Mouse (Mus musculus) spleen, postnatal 4 days (tissue): ENCODE measurements around the gene Trpm1.

Experiments
- DNase-seq, 2 experiments: peaks; one replicate each; pipeline ENCODE4 v3.0.0; 2022; ENCODE audit warnings: low spot score in 2 of 2

The Trpm1 gene

DNA sequence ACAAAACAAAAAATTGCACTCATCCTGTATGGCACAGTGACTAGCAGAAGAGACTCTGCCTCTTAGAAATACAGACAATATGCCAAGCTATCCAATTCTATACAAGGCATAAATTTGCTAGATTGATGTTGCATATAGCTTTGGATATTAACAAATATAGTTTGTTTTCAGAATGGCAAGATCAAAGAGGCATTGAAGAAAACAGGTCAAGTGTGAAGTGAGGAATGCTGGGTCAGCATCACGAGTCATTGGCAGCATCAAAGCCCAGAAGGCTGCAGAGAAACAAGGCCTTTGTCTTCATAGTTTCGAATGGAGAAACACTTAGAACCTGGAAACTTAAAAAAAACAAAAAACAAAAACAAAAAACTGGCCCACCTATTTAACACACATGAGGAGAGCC is 78.4 kb downstream of the Trpm1 start:
- no peak for DNase-seq

DNA sequence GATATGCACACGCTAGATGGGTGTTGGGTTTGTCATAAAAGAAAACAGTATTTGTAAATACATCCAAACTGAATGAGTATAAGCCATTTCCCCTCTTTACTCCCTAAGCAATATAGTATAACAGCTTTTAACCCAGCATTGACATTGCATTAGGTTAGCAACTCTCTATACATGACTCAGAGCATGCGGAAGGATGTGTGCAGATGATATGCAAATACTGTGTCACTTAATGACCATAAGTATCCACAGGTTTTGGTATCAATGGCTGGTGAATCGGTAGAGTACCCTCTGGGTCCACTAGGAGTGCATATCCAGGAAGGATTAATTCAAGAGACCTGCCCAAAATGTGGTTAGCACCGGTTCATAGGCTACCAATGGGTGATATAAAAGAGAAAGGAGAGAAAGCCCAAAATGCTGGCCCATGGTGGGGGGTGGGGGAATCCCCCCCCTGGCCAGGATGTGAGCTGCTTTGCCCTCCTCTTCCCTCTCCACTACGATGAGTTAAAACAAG is 80.7 kb downstream of the Trpm1 start:
- no peak for DNase-seq

DNA sequence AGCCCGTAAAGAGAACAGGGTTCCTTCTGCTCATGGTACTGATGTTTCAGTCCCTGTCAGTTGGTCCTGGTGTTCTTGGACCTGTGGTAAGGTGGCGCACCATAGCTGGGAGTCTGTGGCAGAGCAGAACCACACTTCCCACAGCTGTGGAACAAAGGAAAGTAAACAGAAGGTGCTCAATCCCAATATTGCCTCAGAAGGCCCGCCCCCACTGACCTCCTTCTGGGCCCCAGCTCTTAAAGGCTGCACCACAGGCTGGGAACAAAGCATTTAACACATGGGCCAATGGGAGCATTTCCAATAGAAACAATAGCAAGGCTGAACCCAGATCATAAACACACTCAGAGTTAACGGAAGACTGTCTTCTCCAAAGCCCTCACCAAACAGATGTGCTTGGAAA is 82.9 kb downstream of the Trpm1 start:
- DNase-seq: no peak

DNA sequence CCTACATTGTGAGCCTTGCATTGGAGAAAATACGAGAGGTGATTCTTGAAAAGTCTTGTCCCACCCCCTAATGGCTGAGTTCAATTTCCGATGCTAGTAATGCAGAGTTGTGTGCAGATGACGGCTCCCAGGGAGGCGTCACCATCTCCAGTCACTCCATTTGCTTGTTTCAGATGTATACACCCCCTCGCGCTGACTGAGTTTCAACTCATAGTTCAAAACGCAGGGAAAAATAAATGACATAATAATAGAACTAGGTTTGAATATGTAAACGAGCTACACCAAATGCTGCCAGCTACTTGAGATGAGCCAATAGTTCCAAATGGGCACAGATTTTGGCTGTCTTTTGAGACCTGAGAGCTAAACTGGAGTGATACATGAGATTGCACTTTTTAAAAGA is 84.1 kb downstream of the Trpm1 start:
- DNase-seq: no peak

DNA sequence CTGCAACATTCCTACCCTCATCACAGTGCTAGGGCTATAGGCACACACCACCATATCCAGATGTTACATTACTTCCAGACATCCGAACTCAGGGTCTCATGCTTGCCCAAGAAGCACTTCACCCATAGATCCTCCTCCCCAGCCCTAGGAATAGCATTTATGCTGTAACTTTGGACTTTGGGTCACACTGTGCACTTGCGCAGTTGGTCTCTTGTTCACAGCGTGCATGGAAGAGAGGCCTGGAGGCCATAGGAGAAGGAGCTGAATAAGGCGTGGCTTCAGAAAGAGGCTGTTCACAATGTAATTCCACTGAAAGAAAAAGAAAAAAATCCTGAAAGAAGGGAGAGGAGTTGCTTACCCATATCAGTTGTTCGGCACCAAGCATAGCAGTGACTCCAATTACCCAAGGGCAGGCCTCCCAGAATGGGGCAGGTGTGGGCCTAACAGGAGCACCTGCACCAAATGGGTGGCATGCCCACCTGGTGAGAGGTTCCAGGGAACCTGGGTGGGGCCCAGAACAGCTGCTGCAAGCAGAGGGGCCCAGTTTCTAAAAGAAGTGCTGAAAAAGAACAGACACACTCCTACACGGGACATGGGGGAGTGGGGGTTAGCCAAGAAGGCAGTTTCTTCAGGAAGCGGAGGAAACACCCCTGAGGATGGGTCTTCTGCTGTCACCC is 84.9 kb downstream of the Trpm1 start:
- DNase-seq: no peak

DNA sequence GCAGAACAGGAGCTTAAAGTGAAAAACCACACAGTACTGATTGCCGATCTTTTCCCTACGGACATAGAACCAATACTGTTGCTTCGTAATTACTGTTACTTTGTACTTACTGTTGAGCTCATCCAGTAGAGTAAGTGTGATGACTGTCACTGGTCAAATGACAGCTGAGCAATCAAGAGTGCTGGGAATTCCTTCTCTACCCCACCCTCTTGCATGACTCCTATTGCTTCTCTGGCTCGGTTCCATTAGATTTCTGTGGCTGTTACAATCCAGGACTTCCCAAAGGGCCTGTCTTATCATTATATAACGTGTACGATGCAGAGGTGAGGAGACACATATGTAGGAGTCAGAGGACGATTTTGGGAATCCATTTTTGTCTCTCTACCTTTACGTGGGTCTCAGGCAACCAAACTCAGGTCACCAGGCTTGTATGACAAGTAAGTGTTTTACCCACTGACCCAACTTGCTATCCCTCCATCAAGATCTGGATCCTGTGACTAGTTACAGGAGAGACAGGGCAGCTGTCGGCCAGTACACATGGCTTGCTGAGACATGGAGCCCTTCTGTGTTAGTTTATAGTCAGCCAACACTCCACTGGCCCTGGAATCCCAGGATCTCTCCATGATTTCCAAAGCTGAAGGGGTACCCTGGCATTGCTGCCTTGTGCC is 85.6 kb downstream of the Trpm1 start:
- DNase-seq: no peak

DNA sequence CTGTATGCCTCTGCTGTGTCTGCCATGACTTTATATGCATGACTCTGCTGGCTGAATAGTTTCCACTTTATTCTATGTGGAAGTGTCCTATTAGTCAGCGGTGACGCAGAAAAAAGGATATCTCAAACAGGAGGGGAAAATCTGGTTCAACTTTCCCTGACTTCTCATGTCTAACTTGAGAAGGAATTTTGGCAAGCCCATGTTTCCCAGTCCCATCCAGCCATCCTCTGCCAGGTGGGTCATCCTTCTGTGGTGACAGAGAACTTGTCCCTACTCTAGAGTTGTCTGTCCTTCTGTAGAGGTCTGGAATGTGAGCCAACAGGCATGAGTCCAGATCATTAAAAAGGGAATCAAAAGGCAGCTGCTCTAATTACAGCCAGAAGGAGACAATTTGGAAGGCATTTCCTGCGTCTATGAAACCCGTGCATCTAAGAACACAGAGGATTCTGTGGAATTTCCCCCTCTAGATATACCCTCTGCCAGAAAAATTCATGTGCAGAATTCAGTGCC is 86.2 kb downstream of the Trpm1 start:
- DNase-seq: no peak

DNA sequence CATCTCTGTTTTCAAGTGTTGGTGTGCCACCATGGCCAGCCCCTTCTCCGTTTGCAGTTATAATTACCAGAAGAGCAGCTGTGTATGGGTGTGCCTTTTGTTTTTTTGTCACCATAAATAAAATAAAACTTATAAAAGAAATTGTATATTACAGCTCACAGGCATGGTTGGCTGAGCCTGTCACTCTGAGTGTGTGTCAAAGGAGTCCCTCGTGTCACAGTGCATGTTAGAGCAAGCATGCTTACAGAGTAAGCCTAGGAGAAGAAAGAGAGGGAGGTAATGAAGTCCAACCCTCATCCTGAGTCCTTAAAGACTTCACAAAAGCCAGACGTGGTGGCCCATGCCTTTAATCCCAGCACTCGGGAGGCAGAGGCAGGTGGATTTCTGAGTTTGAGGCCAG is 88.8 kb downstream of the Trpm1 start:
- no peak for DNase-seq

DNA sequence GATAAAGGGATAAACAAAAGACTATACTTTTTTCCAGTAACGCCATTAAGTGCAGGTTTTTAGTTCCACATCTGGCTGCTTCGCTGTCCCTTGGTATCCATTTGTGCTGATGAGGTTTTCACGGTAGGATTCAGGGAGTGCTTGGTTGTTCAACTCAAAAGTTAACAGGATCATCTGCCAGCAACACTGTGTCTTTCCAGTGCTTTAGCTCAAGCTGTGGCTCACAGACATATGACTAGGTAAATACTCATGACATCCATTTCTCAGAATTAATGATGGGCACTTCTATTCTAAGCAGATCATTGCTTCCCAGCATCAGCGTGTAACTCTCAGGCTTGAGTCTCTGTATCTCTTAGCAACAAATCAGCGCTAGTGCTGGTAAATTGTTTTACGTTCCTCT is 90.7 kb downstream of the Trpm1 start:
- no peak for DNase-seq

DNA sequence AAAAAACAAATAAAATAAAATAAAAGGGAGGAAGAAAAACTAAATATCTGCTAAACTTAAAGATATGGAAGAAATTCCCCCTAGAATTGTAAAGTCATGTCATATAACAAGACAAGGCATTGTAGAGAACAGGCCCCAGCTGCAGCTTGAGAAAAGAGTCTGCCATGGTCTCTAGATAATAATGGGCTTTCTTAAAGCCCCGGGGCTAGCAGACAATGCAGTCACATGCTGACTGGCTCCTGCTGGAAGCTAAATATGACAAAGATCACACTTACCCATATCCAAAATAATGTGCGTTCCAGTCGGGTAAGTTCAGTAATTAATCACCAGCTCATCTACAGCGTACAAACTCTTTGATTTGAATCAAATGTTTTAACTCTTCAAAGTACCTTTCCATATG is 93.1 kb downstream of the Trpm1 start:
- DNase-seq: no peak

DNA sequence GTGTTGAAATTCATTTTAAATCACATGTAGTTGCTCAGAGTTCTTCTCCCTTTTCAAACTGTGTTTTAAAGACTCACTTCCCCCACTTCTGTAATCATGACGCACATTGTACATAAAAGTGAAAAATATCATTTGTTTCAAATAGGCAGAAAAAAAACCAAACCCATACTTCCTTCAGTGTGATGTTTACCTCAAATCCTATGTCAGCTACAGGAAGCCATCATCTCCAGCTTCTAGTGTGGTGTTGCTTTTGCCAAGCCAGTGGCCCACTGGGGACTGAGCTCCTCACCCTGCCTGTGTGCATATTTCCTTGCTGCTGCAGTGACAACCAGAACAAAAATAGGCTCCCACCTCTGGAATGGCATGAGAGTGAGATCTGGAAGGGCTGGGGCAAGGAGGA is 94.7 kb downstream of the Trpm1 start:
- DNase-seq: no peak

DNA sequence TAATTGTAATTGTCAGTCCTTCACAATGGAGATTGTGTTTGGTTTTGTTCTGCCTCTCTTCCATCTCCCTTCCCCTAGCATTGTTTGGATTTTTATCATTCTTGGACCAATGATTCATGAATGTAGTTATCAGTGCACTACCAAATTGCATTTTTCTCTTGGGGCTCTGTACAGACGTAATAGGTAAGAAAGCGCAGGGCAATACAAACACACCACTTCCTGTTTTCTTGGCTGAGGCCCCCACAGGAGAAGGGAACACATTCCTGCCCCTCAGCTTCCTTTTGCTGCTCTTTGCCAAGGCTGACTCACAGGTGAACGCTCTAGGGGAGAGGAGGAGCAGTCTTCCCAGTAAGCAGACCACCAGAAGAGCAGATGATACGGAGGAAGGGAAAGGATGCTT is 96.1 kb downstream of the Trpm1 start:
- DNase-seq: no peak

DNA sequence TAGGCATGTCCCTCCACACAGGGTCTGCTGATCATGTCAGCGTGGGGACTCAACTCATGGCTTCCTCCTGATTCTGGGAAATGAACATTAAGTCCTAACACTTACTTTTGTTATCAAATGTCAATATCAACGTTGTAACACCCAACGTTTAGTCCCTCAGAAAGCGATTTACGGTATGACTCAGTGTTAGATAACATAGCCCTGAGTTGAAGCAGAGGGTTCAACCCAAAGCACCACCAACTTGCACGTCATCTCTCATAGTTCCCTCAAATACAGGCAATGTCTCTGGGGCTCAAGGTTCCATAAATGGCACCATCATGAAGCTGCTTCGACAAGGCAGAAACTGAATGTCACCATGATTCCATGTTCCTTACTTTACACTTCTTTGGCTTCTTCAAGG is 96.8 kb downstream of the Trpm1 start:
- DNase-seq: no peak

DNA sequence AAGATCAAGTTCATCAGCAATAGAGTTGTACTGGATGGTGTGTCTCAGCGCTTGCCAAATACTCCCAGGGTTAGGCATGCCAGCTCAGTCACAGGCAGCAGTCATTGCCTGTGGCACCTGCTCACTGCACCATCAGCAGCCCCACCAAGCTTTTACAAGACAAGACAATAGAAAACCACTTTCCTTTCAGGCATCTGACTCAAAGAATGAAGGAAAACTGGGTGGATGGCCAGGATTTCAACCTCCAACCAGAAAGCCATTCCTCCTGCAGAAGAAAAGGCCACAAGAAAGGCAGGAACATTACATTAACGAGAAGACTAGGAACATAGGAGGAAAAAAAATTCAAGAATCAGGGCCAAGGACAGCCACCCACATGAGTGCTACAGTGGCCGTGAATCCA is 100.1 kb downstream of the Trpm1 start:
- DNase-seq: no peak

DNA sequence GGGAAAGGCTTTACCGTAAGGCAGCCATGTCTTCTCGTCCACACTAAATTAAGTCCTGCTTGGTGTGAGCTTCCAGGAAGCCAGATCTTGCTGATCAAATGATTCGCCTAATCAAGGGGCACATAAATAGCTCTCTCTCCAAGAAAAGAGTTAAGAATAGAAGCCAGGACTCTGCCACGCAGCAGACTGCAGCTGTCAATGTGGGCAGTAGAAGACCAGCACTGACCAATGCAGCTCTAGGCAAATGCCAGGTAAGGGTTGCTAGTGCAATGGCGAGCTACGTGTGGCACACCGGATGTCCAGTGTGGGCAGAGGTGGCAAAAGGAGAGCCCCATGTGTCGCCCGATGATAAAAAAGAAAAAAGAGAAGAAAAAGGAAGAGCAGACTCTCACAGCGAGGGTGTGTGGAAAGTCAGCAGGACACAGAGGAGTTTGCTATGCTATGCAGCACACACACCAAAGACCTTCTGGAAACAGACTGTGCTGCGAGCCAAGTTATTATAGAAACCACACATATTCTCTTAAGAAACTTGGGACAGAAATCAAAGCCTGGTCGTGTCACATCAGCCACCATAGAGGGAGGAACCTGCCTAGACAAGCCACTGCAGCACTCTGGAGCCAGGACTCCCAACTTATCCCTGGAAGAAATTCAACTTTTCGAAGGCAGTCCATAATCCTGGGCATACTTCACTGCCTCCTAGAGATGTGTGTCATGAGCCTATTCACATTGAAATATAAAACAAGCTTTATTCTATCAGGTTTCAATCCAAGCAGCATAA is 112.1 kb downstream of the Trpm1 start:
- DNase-seq: no peak

DNA sequence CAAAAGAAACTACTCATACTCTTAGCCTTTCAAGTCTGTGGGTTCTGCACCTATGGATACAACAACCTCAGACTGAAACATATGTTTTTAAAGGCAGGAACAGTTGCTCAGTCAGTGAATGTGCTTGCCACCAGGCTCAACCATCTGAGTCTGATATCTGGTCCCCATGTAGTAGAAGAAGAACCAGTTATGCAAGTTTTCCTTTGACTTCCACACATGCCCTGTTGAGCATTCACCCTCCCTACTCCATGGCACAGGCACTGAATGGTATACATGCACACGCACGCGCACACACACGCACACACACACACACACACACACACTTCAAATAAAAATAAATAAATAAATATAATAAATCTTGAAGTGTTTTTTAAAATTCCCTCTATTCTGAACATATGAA is 113.0 kb downstream of the Trpm1 start:
- no peak for DNase-seq

DNA sequence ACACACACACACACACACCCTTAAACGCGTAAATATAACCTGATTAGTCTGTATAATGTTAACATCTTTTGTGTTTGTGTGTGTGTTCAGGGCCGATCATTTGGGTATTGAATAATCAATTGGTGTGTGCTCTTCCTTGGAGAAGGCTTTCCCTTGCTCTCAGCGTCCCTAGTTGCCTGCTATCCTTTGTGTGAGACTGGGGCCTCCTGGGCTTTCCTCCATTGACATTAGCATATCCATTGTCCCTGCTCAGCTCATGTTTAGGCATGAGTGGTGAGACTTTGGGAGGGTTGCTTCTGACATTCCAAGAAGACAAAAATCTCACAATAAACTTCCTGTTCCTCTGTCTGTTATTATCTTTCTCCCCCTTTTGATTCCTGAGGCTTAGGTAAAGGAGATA is 118.3 kb downstream of the Trpm1 start:
- no peak for DNase-seq

DNA sequence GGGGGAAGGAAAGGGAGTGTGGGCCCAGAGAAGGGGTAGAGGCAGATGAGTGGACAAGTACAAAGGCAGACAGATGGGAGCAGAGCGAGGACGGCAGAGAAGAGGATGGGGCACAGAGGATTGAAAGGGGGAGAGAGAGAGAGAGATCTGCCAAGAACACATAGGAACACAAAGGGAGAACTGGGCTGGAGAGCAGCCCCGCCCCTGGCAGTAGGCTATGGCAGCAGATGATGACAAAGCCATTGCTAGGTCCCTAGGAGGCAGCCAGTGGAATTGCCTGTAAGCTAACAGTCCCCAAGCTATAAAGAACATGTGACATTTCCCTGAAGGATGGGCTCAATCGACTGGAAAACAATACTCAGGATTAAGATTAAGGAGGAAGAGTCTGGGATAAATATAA is 121.9 kb downstream of the Trpm1 start:
- DNase-seq: no peak

DNA sequence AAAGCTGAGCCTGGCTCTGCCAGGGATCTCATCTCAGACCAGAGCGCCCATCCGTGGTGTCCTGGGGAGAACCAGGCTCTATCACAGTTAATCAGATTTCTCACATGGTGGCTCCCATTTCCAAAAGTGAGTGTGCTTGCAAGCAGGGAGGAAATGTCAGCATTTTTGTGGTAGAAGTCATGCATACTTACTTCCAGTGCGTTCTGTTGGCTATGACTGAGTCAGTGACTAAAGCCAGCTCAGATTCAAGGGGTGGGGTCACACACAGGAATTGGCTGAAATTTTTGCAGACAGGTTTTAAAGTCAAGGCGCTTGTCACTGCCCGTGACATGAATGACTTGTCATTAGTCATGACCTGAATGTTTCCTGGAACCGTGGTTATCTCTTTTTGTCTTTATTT is 123.3 kb downstream of the Trpm1 start:
- no peak for DNase-seq

DNA sequence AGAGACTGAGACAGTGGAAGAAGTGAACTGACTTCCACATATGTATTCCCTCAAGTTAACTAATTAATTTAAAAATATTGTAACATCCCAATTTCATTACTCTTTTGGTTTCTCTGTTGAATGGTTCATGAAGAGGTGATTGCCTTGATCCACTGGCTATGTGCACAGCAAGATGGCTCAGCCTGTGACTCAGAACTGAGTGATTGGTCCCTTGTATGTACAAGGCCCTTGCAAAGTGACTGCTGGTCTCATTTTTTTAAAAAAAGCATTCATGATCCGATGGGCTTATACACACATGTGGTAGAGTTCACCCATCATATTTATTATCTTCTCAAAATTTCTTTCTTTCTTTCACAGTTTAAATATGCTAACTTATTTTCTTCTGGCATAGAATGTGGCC is 124.9 kb downstream of the Trpm1 start:
- DNase-seq: no peak

DNA sequence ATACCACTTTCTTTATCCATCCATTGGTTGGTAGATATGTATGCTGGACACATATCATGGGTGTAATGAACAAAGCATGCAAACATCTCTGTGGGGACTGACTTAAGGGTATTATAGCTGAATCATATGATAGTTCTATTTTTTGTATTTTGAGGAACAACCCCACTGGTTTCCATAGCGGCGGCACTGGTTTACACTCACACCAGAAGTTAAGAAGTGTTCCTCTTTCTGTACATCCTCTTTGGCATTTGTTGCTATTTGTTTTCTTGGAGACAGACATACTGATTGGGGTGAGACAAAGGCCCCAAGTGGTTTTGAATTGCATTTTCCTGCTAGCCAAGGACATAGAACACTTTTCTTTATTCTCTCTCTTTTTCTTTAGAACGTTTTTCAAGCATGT is 125.9 kb downstream of the Trpm1 start:
- no peak for DNase-seq

DNA sequence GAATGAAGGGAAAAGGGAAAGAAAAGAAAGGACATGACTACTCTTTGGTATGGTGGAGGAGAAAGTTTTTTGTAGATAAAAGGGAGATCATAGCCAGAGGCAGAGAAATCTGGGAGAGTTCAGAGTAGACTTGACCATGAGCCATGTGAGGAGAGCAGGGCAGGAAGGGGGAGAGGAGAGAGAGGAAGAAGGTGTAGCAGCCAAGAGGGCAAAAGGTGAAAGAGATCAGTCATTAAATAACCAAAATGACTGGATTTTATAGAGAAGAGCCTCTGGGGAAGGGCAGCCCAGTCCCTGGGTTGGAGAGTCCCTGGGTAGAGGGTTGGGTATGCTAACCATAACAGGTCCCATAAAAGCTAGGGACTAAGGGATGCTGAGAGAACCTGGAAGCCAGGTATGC is 132.9 kb downstream of the Trpm1 start:
- no peak for DNase-seq
